Mouse (Mus musculus) A20 (cell line): ENCODE measurements around the gene 2510039O18Rik.

Experiments
- DNase-seq: peaks from one replicate; pipeline ENCODE4 v3.0.0-alpha.2; 2011; ENCODE audit warnings: low read depth, low spot score

The 2510039O18Rik gene

DNA sequence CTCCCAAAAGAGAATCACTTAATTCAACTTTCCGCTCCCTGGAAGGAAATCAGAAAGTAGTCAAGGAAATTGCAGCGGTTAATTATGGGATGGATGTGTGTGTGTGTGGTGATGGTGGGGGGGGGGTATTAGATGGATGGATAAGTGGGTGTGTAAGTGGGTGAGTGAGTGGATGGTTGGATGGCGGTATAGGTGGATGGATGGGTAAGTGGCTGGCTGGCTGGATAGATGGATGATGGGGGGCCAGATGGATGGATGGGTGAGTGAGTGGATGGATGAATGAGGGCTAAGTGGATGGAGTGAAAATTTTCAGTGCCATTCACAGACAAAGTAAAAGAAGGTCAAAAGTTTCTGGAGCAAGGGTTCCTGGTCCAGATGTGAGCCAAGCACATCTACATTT is 3.7 kb upstream of the 2510039O18Rik start:
- no peak for DNase-seq

- DNase-seq = no peak
Observed at GRCm38 (mm10) chr4:147937486-147937885, 3.2 kb upstream of the 2510039O18Rik start.

DNA sequence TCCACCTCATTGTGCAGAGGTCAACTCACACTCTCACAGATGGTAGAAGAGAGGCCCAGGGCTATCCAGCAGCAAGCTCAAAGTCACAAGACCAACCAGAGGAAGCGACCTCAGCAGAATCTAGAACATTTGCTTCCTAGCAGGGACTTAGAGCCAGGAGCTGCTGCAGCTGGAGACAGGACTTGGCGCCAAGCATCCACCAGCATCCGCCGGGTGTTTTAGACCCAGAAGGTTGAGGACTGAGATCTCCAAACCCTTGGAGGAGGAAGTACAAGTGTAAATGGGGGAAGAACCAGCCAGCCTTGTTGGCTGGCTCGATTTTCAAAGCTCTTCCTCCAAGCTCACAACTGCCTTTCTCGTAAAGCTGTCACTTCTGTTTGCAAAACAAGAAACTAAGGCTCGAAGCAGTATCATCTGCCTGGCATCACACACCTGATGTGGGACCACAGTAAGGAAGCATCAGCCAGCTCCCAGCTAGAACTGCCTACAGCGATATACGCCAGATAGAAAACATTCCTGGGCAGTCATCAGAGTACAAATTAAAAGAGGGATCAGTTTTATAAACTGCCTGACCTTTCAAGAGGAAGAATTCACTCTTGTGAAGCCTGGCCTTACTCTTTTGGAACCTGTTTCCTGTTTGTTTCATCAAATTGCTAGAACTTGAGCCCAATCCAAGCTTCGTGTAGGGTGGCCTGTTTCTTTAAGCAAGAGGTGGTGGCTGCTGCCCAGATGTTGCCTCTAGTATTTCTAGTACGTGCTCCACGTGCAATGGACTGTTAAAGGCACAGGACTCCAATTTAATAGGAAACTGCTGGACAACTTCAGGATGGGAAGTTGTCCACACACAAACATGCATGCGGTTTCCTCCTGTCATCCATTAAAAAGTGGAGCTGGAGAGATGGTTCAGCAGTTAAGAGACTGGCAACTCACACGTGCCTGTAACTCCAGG is 2.3 kb upstream of the 2510039O18Rik start:
- no peak for DNase-seq

- no peak for DNase-seq
Observed at GRCm38 (mm10) chr4:147940111-147940510, 584 bp upstream of the 2510039O18Rik start.

DNA sequence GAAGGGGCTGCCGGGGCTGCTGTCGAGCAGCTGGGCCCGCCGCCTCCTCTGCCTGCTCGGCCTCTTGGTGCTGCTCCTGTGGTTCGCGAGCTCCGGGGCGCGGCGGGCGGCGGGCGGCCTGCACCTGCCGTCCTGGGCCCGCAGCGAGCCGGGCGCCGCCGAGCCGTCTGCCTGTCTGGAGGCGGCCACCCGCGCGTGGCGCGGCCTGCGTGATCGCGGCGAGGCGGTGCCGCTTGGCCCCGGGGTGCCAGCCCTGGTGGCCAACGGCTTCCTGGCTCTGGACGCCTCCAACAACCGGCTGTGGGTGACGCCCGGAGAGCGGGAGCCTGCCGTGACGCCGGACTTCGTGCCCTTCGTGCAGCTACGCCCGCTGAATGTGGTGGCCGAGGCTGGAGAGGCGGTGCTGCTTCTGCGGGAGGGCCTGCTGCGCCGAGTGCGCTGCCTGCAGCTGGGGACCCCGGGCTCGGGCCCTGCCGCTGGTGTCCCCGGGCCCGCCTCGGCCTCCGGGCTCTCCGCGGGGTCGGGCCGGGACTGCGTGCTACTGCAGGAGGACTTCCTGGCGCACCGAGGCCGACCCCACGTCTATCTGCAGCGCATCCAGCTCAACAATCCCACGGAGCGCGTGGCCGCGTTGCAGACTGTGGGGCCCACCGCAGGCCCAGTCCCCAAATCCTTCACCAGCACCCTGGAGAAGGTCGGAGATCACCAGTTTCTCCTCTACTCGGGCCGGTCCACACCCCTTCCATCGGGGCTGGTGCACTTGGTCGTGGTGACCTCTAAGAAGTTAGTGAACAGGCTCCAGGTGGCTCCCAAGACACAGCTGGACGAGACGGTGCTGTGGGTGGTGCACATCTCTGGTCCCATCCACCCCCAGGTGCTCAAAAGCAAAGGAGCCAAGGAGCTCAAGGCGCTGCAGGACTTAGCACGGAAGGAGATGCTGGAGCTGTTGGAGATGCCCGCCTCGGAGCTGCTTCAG is 638 bp downstream of the 2510039O18Rik start:
- DNase-seq = peak; percentile 40

GRCm38 (mm10) chr4:147943005-147943404 is 2.3 kb downstream of the 2510039O18Rik start:
- DNase-seq = no peak

DNA sequence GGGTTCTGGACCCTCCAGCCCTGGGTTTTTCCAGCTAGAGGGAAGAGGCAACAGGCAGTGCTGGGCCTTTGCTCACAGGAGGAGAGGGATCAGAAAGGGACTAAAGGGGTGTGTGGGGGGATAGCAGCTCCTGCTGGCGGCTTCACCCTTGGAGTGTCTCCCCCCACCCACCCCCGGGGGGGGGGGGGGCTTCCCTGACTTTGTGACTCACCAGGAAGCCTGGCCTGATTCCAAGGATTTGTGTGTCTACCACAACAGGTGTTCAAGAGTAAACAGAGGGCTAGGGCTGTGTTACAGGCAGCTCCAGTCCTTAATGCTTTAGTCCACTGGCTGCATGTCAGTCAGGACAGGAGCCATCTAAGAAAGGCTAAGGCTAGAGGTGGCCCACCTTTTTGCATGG is 6.8 kb downstream of the 2510039O18Rik start:
- DNase-seq = no peak

GRCm38 (mm10) chr4:147953590-147953989 is 12.9 kb downstream of the 2510039O18Rik start:
- DNase-seq = peak; percentile 62

DNA sequence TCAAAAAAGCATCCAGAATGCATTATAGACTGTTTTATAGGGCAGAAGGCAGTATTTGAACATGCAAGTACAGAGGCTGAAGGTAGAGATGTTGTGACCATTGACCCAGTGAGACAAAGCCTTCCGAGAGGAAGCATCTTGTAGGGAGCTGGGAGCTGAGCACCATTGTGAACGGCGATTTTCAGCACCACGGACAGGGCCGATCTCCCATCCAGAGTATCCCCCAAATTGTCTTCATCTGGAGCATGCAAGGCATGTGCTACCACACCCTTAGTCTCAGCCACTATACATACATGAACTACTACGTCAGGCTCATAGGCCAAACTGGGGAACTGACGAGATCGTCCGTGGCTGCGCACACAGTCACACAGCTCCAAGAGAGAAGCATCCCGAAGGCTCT is 16.4 kb downstream of the 2510039O18Rik start:
- DNase-seq = no peak

- DNase-seq = peak; percentile 81
Observed at GRCm38 (mm10) chr4:147959881-147960831, 19.5 kb downstream of the 2510039O18Rik start.

DNA sequence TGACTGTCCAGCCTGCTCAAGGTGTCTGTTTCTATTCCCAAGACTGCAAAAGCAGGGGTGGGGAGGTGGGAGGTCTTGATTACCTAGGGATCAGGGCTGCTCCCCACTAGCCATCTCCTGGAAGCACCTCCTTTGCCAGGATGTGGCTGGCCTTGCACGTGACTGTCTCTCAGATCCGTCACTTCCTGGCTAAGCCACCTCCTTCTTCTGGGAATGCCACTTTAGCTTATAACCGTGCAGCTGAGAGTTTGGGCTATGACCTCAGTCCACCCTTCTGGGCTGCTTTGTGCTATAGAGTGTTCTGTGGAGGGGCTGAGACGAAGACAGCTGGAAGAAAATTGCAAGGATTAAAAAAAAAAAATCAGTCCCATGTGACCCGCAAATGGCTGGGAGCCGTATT is 22.1 kb downstream of the 2510039O18Rik start:
- no peak for DNase-seq

DNA sequence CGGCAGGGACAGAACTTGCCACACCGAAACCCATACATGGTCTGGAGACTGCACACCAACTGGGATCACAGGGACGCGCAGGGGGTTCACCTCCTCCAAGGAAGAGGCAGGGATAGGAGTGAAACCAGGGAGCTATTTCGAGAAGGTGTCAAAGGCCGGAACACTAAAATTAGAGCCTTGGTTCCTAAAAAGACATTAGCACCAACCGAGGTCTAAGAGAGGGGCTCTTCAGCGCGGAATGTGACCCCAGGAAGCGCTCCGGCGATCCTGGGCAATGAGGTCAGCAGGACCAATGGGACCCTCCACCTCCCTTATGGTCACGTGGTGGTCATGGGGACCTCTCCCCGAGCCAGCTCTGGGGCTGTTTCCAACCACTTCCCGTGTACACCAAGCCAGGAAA is 22.9 kb downstream of the 2510039O18Rik start:
- no peak for DNase-seq

DNA sequence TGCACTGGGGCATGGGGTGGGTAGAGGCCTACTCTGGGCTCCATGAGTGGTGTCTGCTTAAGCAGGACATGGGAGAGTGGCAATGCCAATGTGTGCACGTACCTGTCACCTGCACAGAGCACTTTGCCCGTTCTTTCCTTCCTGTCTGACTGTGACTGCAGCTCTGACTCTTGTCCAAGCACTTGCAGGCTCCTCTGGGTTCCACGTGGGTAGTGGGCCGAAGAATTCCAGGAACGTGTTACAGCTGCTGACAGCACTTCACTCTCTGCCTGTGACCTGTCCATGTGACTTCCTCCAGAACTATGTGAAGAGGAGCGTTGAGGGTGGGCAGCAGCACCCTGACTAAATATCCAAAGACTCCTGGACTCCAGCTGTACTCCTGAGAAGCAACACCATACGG is 25.0 kb downstream of the 2510039O18Rik start:
- DNase-seq = no peak

GRCm38 (mm10) chr4:147968816-147969215 is 28.1 kb downstream of the 2510039O18Rik start:
- DNase-seq = no peak

- no peak for DNase-seq
Observed at GRCm38 (mm10) chr4:147969337-147969736, 28.6 kb downstream of the 2510039O18Rik start.

DNA sequence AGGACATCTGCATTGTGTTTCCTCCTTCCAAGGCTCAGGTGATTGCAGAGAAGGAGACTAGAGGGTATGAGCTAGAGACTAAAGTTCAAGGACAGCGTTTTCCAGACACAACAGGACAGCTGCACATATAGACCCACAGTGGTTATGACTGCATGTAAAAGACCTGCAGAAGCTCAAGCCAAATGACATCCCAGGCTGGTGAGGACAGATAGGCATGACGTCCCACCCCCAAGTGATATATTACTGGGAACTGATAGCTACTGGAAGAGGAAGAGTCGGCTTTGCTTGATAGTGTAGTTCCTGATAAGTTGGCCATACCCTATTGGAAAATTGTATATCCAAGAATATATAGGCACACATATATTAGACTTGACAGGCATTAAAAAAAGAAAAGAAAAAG is 35.5 kb downstream of the 2510039O18Rik start:
- DNase-seq = no peak

- no peak for DNase-seq
Observed at GRCm38 (mm10) chr4:147977726-147978125, 37.0 kb downstream of the 2510039O18Rik start.

DNA sequence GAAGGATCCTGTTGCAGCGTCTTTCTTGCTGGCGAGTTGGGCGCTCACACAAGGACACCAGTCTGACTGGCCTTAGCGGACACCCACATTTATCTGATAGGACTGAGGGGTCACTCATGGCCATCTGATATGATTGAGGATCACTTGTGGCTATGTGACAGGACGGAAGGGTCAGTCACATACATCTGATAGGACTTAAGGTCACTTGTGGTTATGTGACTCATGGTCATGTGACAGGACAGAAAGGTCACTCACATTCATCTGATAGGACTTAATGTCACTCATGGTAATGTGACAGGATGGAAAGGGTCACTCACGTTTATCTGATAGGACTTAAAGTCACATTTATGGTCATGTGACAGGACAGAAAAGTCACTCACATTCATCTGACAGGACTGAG is 37.7 kb downstream of the 2510039O18Rik start:
- no peak for DNase-seq

DNA sequence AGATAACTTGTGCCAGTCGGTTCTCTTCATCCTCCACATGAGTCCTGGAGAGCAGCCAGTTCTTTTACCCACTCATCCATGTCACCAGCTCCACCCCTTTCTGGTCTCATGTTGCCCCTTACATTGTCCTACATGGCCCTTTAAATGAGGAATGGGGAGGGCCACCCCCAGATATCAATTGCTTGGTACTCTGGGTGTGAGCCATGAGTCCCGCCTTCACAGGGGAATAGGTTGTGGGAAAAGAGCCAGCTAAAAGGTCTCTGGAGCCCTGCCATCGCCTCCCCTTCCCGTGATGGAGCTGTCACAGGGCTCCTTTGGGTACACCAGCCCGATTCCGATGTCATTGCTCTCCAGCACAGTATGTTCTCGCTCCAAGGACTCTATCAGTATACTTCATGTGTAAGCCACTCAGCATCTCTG is 38.8 kb downstream of the 2510039O18Rik start:
- DNase-seq = no peak

GRCm38 (mm10) chr4:147985205-147986132 is 44.8 kb downstream of the 2510039O18Rik start, which contains the start of gene Nppb:
Gene Nppb (plus strand): TSS chr4:147985788.
- DNase-seq = peak; percentile 43
